Mouse (Mus musculus) lung, postnatal 14 days (tissue): Measurements from ENCODE around the gene Tnrc6b.
"Not testable (repeated sequence)": the region's sequence is repeated elsewhere in the genome, so short reads cannot be mapped to it uniquely, and the experiment has no call there.

Source experiments
- DNase-seq: peaks from one replicate; pipeline ENCODE4 v3.0.0; 2021

Tnrc6b gene

GRCm38 (mm10) chr15:80703495-80703894, 7.6 kb upstream of the Tnrc6b start:
- DNase-seq: no peak

DNA sequence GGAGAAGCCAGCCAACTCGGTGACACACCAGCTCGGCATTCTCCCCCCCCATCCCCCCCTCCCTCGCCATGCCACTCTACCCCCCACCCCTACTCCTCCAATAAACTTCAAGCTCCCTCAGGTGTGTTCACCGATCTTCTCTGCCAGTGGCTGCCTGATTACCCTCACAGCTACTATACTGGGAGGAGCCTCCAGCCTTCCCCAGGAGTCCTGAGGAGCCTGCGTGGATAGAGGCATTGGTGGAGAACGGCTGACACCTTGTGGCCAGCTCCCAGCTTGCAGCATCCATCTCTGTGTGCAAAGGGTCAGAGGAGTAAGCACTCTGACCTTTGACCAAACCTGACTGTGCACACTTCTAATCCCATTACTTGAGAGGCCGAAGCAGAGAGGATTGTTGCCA, 6.8 kb upstream of the Tnrc6b start:
- peak; percentile 81 for DNase-seq

GRCm38 (mm10) chr15:80705828-80706549, 5.1 kb upstream of the Tnrc6b start:
- DNase-seq: peak; percentile 88

GRCm38 (mm10) chr15:80706596-80706995, 4.5 kb upstream of the Tnrc6b start:
- DNase-seq: no peak

DNA sequence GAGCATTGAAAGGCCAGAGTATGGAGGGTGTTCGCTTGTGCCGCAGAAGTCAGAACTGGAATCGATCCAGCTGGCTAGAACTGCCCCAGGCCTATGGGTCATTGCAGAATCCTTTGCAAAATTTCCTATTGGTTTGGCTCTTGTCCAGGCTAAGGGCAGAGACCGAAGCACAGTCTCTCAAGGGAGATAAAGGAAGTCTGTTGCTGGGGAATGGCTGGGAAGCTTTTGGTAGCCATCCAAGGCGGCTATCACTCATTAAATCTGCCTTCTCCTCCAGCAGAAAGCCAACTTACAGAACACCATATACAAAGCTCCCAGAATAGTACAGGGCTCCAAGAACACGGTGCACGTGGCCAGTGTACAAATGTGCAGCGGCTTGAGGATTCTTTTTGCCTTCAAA, 4.0 kb upstream of the Tnrc6b start:
- peak; percentile 74 for DNase-seq

- DNase-seq: peak; percentile 60
These were observed 1.5 kb upstream of the Tnrc6b start for GRCm38 (mm10) chr15:80709593-80709992.

DNA sequence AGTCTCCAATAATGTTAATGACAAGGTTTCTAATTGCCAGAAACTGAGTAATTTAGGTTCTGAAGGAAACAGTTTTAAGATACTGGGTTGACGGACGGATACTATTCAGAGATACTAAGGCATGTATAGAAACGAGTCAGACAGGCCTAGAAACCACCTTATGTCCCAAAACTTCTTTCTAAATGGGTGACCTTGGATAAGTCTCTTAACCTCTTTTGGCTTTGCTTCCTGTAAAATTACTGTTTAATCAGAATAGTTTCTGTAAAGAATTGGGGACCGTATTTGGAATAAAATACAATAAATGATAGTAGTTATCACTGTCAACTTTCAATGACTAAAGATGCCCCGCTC, 881 bp upstream of the Tnrc6b start:
- DNase-seq: no peak

GRCm38 (mm10) chr15:80711401-80712151, 463 bp downstream of the Tnrc6b start:
- peak; percentile 43 for DNase-seq

GRCm38 (mm10) chr15:80714299-80714698, 3.2 kb downstream of the Tnrc6b start:
- DNase-seq: no peak

DNA sequence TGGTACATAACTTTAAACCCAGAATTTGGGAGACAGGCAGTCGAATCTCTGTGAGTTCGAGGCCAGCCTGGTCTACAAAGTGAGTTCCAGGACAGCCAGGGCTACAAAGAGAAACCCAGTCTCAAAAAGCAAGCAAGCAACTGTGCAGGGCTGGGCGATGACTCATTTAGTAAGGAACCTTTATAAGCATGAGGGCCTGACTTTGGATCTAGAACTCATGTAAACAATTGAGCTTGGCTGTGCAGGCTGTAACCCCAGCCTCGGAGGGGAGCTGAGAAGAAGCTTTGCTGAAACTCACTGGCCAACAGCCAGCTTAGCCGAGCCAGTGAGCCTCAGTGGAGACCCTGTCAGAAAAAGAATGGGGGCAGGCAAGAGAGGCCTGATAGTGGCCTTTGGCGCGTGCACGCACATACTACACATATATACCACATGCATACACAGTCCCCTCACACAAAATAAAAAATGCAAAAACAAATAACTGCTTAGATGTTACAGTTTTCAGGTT, 5.6 kb downstream of the Tnrc6b start:
- DNase-seq: no peak

- DNase-seq: peak; percentile 51
These were observed 6.3 kb downstream of the Tnrc6b start for GRCm38 (mm10) chr15:80717431-80717830.

GRCm38 (mm10) chr15:80720249-80720648, 9.1 kb downstream of the Tnrc6b start:
- DNase-seq: no peak

DNA sequence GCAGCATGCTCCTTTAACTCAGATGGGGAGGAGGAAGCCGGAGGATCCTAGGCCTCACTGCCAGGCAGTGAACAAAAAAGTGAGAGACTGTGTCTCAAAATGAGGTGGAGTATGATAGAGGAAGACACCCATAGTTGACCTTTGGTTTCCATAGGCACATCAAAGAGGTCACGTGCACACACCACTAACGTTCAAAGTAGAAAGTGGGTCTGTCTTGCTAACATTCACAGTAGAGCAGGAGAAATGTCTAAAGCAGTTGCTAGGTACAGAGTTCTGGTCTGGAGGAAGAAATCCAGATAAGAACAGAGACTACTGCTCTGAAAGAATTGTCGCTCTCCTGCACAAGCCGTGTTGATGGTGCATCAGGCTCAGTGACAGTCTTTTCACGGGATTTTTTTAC, 10.7 kb downstream of the Tnrc6b start:
- no peak for DNase-seq

DNA sequence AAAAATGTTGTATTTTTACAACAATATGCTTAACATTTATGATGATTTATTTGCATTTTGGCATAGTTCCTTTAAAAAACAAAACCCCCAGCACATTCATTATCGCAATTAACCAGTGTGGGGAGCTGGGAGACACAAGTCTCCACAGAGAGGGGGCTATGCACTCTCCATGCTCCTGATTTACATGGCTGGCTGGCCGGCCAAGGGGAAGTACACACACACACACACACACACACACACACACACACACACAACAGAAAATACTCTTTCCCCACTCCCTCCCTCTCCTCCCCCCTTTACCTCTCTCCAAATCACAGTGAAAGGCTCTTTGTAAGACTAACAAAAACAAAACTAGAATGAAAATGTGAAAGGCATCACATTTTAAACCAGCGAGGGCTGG, 11.3 kb downstream of the Tnrc6b start:
- no peak for DNase-seq

- no peak for DNase-seq
These were observed 18.4 kb downstream of the Tnrc6b start for GRCm38 (mm10) chr15:80729477-80729876.

DNA sequence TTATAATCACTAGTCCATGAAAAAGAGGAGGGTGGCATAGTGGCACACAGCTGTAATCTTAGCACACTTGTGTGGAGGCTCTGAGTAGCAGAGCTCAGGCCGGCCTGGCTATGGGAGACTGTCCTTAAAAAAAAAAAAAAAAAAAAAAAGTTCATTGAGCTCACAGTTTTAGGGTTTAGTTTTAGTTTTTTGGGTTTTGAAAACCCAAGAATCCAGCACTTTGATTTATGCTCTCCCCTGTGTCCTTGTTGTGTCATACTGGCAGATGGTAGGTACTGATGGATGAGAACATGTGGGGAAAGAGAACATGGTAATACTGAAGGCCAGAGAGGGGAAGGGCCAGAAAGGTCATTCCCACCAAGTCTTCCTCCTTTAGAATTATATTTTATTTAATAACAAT, 19.9 kb downstream of the Tnrc6b start:
- no peak for DNase-seq

DNA sequence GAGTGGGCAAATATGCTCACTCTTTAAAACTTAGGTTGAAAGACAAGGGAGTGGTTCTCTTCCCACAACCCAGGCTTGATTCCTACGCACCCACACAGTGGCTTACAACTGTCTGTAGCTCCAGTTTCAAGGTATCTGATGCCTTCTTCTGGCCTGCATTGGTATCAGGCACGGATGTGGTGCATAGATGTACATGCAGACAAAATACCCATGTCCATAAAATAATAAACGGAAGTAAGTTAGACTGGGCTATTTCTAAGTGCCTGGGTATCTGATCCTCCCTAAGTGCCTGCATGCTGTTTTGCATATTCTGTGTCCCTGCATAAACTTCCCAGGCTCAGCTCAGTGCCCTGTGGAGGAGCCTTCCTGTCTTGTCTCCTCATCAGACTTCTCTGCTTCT, 20.4 kb downstream of the Tnrc6b start:
- no peak for DNase-seq

DNA sequence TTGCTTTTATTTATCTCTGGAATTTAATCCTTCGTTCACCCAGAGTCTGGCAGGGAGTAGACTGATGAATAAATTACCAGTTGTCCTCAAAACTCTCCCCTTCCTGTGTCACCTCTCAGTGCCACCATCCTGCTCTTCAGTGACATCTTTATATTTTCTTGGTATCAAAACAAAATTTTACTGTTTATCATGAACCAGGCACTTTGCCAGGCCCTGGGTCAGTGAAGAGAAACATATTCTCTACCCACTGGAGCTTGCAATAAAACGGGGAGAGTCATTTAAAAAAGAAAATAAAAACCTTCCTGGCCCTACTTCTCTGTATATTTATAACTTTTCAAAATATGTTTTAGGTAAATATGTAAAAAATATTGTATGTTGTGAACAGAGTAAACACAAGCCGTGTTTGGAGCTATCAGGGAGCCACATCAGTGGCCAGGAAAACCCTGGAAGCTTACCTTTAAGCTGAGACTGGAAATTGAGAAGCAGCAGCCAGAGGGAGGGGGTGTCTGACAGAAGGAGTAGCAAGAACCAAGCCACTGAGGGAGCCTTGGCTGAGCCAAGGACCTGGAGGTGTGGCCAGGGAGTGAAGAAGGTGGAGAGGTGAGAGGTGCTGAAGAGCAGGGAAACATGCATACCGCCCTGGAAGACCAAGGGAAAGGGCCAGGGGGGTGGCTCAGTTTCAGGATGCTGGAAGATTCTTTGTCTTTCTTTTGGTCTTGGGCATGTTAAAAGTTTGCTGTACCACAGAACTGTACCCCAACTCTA, 21.3 kb downstream of the Tnrc6b start:
- no peak for DNase-seq

DNA sequence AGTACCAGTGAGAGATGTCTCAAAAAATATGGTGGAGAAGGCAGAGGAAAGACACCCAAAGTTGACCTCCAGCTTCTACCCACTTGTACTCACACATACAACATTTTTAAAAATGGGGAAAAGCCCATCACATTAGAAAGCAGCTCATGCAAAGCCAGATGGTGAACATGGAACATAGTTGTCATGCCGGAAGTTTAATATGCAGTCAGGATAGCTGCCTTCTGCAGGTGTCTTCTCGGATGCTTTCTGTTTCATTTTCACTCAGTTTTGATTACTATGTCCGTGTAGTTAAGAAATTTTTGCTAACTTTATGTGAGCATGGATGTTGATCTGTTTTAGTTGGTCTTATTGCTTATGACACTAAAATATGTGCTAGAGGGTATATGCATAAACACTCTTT, 24.2 kb downstream of the Tnrc6b start:
- DNase-seq: no peak

DNA sequence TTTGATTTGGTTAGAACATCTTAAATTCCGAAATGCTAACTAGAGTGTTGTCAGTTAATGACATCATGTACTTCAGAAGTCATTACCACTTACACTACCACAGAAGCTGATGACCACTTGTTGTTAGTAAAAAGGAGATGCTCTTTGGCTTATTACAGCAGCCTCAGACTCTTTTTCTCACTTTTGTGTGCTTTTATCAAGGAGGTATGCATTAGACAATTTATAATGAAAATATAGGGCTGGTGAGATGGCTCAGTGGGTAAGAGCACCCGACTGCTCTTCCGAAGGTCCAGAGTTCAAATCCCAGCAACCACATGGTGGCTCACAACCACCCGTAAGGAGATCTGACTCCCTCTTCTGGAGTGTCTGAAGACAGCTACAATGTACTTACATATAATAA, 24.6 kb downstream of the Tnrc6b start:
- DNase-seq: not testable (repeated sequence)

- no peak for DNase-seq
These were observed 25.4 kb downstream of the Tnrc6b start for GRCm38 (mm10) chr15:80736553-80736952.

- no peak for DNase-seq
These were observed 27.1 kb downstream of the Tnrc6b start for GRCm38 (mm10) chr15:80738244-80738643.

DNA sequence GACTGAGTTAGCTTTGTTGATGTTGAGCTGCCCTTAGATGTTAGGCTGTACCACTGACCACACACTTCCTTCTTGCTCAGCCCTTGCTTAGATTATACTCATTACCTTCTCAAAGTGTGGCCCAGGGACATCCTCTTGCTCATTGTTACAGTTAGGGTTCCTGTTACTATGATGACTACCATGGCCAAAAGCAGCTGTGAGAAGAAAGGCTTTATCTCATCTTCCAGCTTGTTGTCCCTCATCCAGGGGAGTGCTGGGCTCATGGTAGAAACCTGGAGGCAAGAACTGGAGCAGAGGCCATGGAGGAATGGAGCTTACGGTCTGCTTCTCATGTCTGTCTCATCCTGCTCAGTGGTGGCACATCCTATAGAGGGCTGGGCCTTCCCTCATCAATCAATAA, 28.9 kb downstream of the Tnrc6b start:
- DNase-seq: no peak

GRCm38 (mm10) chr15:80741836-80742235, 30.7 kb downstream of the Tnrc6b start:
- DNase-seq: no peak
